Mouse (Mus musculus) ES-E14 (cell line): ENCODE data around the gene Shc3.
A peak's percentile ranks its signal among the peaks of the same experiment; 100 is the strongest.

ENCODE experiments used
- CHD2 ChIP-seq: IDR thresholded peaks from 2 replicates; pipeline ENCODE4 v1.6.1; 2014; ENCODE audit warnings: mild to moderate bottlenecking, low read depth, low read length, inconsistent platforms
- MAFK ChIP-seq: IDR thresholded peaks from 2 replicates; pipeline ENCODE4 v1.6.1; 2014; ENCODE audit warnings: mild to moderate bottlenecking, low read depth, low read length, inconsistent platforms; ENCODE audit not compliant: insufficient read depth
- ZC3H11A ChIP-seq: IDR thresholded peaks from 2 replicates; pipeline ENCODE4 v1.6.1; 2012; ENCODE audit warnings: low read depth, mild to moderate bottlenecking, inconsistent platforms, low read length, borderline replicate concordance
- ZNF384 ChIP-seq: IDR thresholded peaks from 2 replicates; pipeline ENCODE4 v1.6.1; 2012; ENCODE audit warnings: low read depth, low read length, inconsistent platforms

DNA sequence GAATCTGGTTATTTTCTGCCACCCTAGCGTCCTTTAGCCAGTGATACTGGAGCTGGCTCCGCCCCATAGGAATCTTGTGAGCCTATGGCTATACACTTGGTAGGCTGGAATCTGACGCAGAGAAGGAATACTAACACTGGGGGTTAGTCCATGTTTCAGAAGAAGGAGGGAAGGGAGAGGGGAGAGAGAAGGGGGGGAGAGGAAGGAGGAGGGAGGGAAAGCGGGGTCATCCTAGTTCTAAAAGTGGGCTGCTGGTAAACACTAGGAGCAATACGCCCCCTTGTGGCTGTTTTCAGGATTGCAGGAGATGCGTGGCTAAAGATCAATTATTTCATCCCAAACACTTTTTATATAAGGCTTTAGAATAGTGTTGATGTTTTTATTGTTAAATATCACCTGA, 48.6 kb upstream of the Shc3 start:
- TF ChIP-seq ZC3H11A = peak; percentile 58; the same call in 1 of the 2 replicates
- TF ChIP-seq CHD2 = no peak
- no peak for TF ChIP-seq MAFK
- no peak for TF ChIP-seq ZNF384
